ENCODE assay signal across 21 mouse cellular contexts in the genomic region with DNA sequence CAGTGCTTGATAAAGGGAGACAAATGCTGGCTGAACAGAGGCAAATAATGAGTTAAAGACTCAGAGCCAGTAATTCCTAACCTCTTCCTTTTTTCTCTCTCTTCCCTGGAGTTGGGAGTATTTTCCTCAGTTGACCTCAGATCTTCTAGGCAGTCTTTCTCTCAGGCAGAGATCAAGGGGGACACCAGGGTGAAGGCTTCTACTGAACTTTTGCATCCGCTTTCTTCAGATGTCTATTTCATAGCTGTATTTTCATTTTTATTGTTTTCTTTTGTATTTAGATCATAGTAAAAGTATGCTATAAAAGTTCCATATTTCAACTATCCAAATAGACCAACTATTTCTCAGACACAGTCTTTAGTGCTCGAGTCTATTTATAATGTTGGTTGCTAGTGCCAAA. TPM values are rescaled to one million over a fixed set of nuclear protein-coding genes. Genes with fewer than 3 reads are reported as not detected.
DNase-seq lines count a peak whose midpoint lies in the region; ATAC-seq and TF ChIP-seq lines count a peak whose summit lies in the region.
"Had no signal": no experiment of that assay in that cellular context is flagged by ENCODE, and none has a peak within 500 bp of the region (broad histone marks: within the 10 kb centered on the region; RNA-seq: fewer than 3 reads in every experiment).

No protein-coding gene starts in this region.

- H3K36me3 ChIP-seq in kidney, postnatal 0 days (ENCODE audit: insufficient read depth, low read length): no peaks in the 10 kb centered on the region
- no peaks in the 10 kb centered on the region for H3K36me3 ChIP-seq in kidney, embryonic 16.5 days (ENCODE audit: insufficient read depth, low read length)
- H3K36me3 ChIP-seq: embryonic facial prominence, embryonic 13.5 days; embryonic facial prominence, embryonic 15.5 days; forebrain, embryonic 10.5 days; forebrain, embryonic 12.5 days had no signal

- no peaks in the 10 kb centered on the region for H3K4me1 ChIP-seq in kidney, postnatal 0 days (replicated peaks; ENCODE audit: insufficient read depth, low read length)
- H3K4me1 ChIP-seq in kidney, embryonic 16.5 days (ENCODE audit: insufficient read depth, low read length): no peaks in the 10 kb centered on the region
- H3K4me1 ChIP-seq: embryonic facial prominence, embryonic 13.5 days; embryonic facial prominence, embryonic 15.5 days; forebrain, embryonic 10.5 days; forebrain, embryonic 12.5 days had no signal

- H3K4me2 ChIP-seq in kidney, postnatal 0 days (ENCODE audit: low read length): no peak overlapping the region
- no peak overlapping the region for H3K4me2 ChIP-seq in kidney, embryonic 16.5 days (replicated peaks; ENCODE audit: low read depth, low read length)
- H3K4me2 ChIP-seq: embryonic facial prominence, embryonic 13.5 days; embryonic facial prominence, embryonic 15.5 days; forebrain, embryonic 12.5 days had no signal

- no peak overlapping the region for H3K9ac ChIP-seq in kidney, postnatal 0 days (ENCODE audit: low read depth, low read length)
- no peak overlapping the region for H3K9ac ChIP-seq in kidney, embryonic 16.5 days (replicated peaks; ENCODE audit: low read length)
- H3K9ac ChIP-seq: embryonic facial prominence, embryonic 13.5 days; embryonic facial prominence, embryonic 15.5 days; forebrain, embryonic 12.5 days had no signal

- DNase-seq in kidney, postnatal 0 days (ENCODE audit: low spot score): peak; percentile 66
- DNase-seq in kidney, postnatal 14 days: peak; percentile 29
- no peak for DNase-seq in kidney, adult 8-10 months
- DNase-seq: adrenal gland, adult 2 months; adrenal gland, postnatal 10 days; adrenal gland, postnatal 25 days; cerebellum, adult 11 months; cerebellum, adult 18-20 months; cerebellum, adult 8-10 months; cerebellum, adult 9-11 months; cerebellum, postnatal 14 days; cerebellum, postnatal 36 days; embryo, embryonic 11 days had no signal

- H3K9me3 ChIP-seq in kidney, postnatal 0 days (replicated peaks; ENCODE audit: low read length): no peaks in the 10 kb centered on the region
- H3K9me3 ChIP-seq in kidney, embryonic 16.5 days (ENCODE audit: low read length): no peaks in the 10 kb centered on the region
- H3K9me3 ChIP-seq: embryonic facial prominence, embryonic 13.5 days; embryonic facial prominence, embryonic 15.5 days; forebrain, embryonic 10.5 days; forebrain, embryonic 12.5 days had no signal

- 59% methylated on average over 2 of the region's 2 CpGs for WGBS in kidney, postnatal 0 days
- WGBS in kidney, embryonic 16.5 days: 60% methylated on average over 2 of the region's 2 CpGs

- TF ChIP-seq CTCF in kidney, postnatal 0 days (IDR thresholded peaks at IDR 0.05; ENCODE audit: low read depth): no peak

- H3K27ac ChIP-seq in kidney, postnatal 0 days: no peak overlapping the region
- no peak overlapping the region for H3K27ac ChIP-seq in kidney, embryonic 16.5 days (ENCODE audit: low read length)
- H3K27ac ChIP-seq: embryonic facial prominence, embryonic 13.5 days; embryonic facial prominence, embryonic 15.5 days; forebrain, embryonic 10.5 days; forebrain, embryonic 12.5 days had no signal

- H3K27me3 ChIP-seq in kidney, postnatal 0 days (ENCODE audit: insufficient read depth, low read length): no peaks in the 10 kb centered on the region
- no peaks in the 10 kb centered on the region for H3K27me3 ChIP-seq in kidney, embryonic 16.5 days (ENCODE audit: insufficient read depth, low read length)
- H3K27me3 ChIP-seq: embryonic facial prominence, embryonic 13.5 days; embryonic facial prominence, embryonic 15.5 days; forebrain, embryonic 12.5 days had no signal

- no peak for ATAC-seq in kidney, postnatal 0 days (replicated peaks; ENCODE audit: low FRiP score, low read depth)
- ATAC-seq in kidney, embryonic 16.5 days (ENCODE audit: low FRiP score, low TSS enrichment): no peak
- ATAC-seq: forebrain, embryonic 14.5 days; forebrain, embryonic 16.5 days had no signal

- no peak overlapping the region for H3K4me3 ChIP-seq in kidney, postnatal 0 days (replicated peaks; ENCODE audit: low read depth, low read length)
- no peak overlapping the region for H3K4me3 ChIP-seq in kidney, embryonic 16.5 days (ENCODE audit: low read length)
- H3K4me3 ChIP-seq: embryonic facial prominence, embryonic 13.5 days; embryonic facial prominence, embryonic 15.5 days; erythroblast, embryonic 14.5 days; forebrain, embryonic 10.5 days; forebrain, embryonic 12.5 days had no signal

RNA-seq across cellular contexts. Expression of gene Alx1, which starts 27.5 kb away (rescaled TPM):
- polyA plus RNA-seq in kidney, postnatal 0 days (2015; fragmentation: Nextera tagmentation; extraction: Ambion mirVana): 40.9 and 41.2 TPM in 2 replicates
- 31.5 and 37.9 TPM in 2 replicates for polyA plus RNA-seq in kidney, embryonic 16.5 days (2015; fragmentation: Nextera tagmentation; extraction: Ambion mirVana)
- polyA plus RNA-seq: adrenal gland, adult 2 months; erythroblast, embryonic 14.5 days had no signal

Comparison
In these comparisons a context has a peak if more than half of its experiments do, and no peak if none do; other contexts are left out.
1. DNase-seq: peak in kidney, postnatal 0 days (single experiment) and kidney, postnatal 14 days (single experiment); none in kidney, adult 8-10 months (0 of 2).